Mouse (Mus musculus): ENCODE data around the gene Gjb5. TPM values are rescaled to one million over a fixed set of nuclear protein-coding genes. Genes with fewer than 3 reads are reported as not detected.

The Gjb5 gene
- polyA plus RNA-seq, 1 experiment from 2014 or later = not detected

- Histone ChIP-seq H3K9ac (replicated peaks; ENCODE audit: low read depth, low read length) (no peak overlapping the region), H3K27me3 (ENCODE audit: control insufficient read depth, insufficient read depth, low read length) (peaks cover 29% of the 10 kb centered on the region), H3K4me1 (ENCODE audit: control insufficient read depth, insufficient read depth, low read length) (peaks cover 8% of the 10 kb centered on the region), H3K36me3 (ENCODE audit: control insufficient read depth, insufficient read depth, low read length) (no peaks in the 10 kb centered on the region), H3K4me3 (ENCODE audit: low read depth, low read length) (no peak overlapping the region), H3K9me3 (ENCODE audit: control insufficient read depth, low read length) (no peaks in the 10 kb centered on the region), H3K27ac (ENCODE audit: low read depth, low read length) (no peak overlapping the region), H3K4me2 (ENCODE audit: low read depth, low read length) (no peak overlapping the region)
- ATAC-seq (ENCODE audit: low read depth) = no peak
- WGBS = 20% methylated on average over 13 of the region's 13 CpGs
These were observed 26.8 kb downstream of the Gjb5 start for GRCm38 (mm10) chr4:127331171-127331570.

- peak; percentile 44; the same call in 1 of the 2 replicates for ATAC-seq (ENCODE audit: low read depth)
- H3K9ac ChIP-seq (replicated peaks; ENCODE audit: low read depth, low read length) = no peak within 1 kb of the TSS
- under 1% methylated on average over 49 of the region's 49 CpGs for WGBS
- peak within 1 kb of the TSS; percentile 38 for H3K4me2 ChIP-seq (ENCODE audit: low read depth, low read length)
- peaks cover 8% of the 10 kb centered on the region for H3K4me1 ChIP-seq (ENCODE audit: control insufficient read depth, insufficient read depth, low read length)
- H3K4me3 ChIP-seq (ENCODE audit: low read depth, low read length) = peak within 1 kb of the TSS; percentile 5; the same call in 1 of the 2 replicates
- no peak within 1 kb of the TSS for H3K27ac ChIP-seq (ENCODE audit: low read depth, low read length)
- H3K27me3 ChIP-seq (ENCODE audit: control insufficient read depth, insufficient read depth, low read length) = peaks cover 29% of the 10 kb centered on the region
- H3K36me3 ChIP-seq (ENCODE audit: control insufficient read depth, insufficient read depth, low read length) = no peaks in the 10 kb centered on the region
- no peaks in the 10 kb centered on the region for H3K9me3 ChIP-seq (ENCODE audit: control insufficient read depth, low read length)
These were observed 27.5 kb downstream of the Gjb5 start, which contains the start of gene Gjb3 for GRCm38 (mm10) chr4:127330181-127331100. Gjb3 (minus strand) TSS chr4:127330844.

GRCm38 (mm10) chr4:127329751-127330150 lies 28.2 kb downstream of the Gjb5 start:
- H3K9me3 ChIP-seq (ENCODE audit: control insufficient read depth, low read length) = no peaks in the 10 kb centered on the region
- H3K27ac ChIP-seq (ENCODE audit: low read depth, low read length) = no peak overlapping the region
- no peaks in the 10 kb centered on the region for H3K36me3 ChIP-seq (ENCODE audit: control insufficient read depth, insufficient read depth, low read length)
- 0 out of 2 replicates have a peak overlapping the region, but pooled peaks have one; percentile 5 for H3K4me3 ChIP-seq (ENCODE audit: low read depth, low read length)
- under 1% methylated on average over 13 of the region's 13 CpGs for WGBS
- H3K4me1 ChIP-seq (ENCODE audit: control insufficient read depth, insufficient read depth, low read length) = peaks cover 8% of the 10 kb centered on the region
- peaks cover 32% of the 10 kb centered on the region for H3K27me3 ChIP-seq (ENCODE audit: control insufficient read depth, insufficient read depth, low read length)
- no peak overlapping the region for H3K9ac ChIP-seq (replicated peaks; ENCODE audit: low read depth, low read length)
- peak overlapping the region; percentile 38 for H3K4me2 ChIP-seq (ENCODE audit: low read depth, low read length)
- no peak for ATAC-seq (ENCODE audit: low read depth)

- ATAC-seq (ENCODE audit: low read depth) = no peak
- Histone ChIP-seq H3K27ac (ENCODE audit: low read depth, low read length) (no peak overlapping the region), H3K27me3 (ENCODE audit: control insufficient read depth, insufficient read depth, low read length) (peaks cover 32% of the 10 kb centered on the region), H3K4me3 (ENCODE audit: low read depth, low read length) (no peak overlapping the region), H3K9me3 (ENCODE audit: control insufficient read depth, low read length) (no peaks in the 10 kb centered on the region), H3K4me2 (ENCODE audit: low read depth, low read length) (no peak overlapping the region), H3K9ac (replicated peaks; ENCODE audit: low read depth, low read length) (no peak overlapping the region), H3K36me3 (ENCODE audit: control insufficient read depth, insufficient read depth, low read length) (no peaks in the 10 kb centered on the region), H3K4me1 (ENCODE audit: control insufficient read depth, insufficient read depth, low read length) (peaks cover 8% of the 10 kb centered on the region)
- WGBS = 3% methylated on average over 3 of the region's 3 CpGs
These were observed 28.9 kb downstream of the Gjb5 start for GRCm38 (mm10) chr4:127329046-127329445.

- Histone ChIP-seq H3K4me2 (ENCODE audit: low read depth, low read length) (no peak overlapping the region), H3K27me3 (ENCODE audit: control insufficient read depth, insufficient read depth, low read length) (peaks cover 32% of the 10 kb centered on the region), H3K4me3 (ENCODE audit: low read depth, low read length) (no peak overlapping the region), H3K9me3 (ENCODE audit: control insufficient read depth, low read length) (no peaks in the 10 kb centered on the region), H3K4me1 (ENCODE audit: control insufficient read depth, insufficient read depth, low read length) (peaks cover 8% of the 10 kb centered on the region), H3K27ac (ENCODE audit: low read depth, low read length) (no peak overlapping the region), H3K9ac (replicated peaks; ENCODE audit: low read depth, low read length) (no peak overlapping the region), H3K36me3 (ENCODE audit: control insufficient read depth, insufficient read depth, low read length) (no peaks in the 10 kb centered on the region)
- WGBS = 65% methylated on average over 7 of the region's 7 CpGs
- ATAC-seq (ENCODE audit: low read depth) = no peak
These were observed 29.6 kb downstream of the Gjb5 start for GRCm38 (mm10) chr4:127328378-127328777.

GRCm38 (mm10) chr4:127327749-127328148 lies 30.2 kb downstream of the Gjb5 start:
- no peak for ATAC-seq (ENCODE audit: low read depth)

GRCm38 (mm10) chr4:127327258-127327657 lies 30.7 kb downstream of the Gjb5 start:
- no peak overlapping the region for H3K4me2 ChIP-seq (ENCODE audit: low read depth, low read length)
- 64% methylated on average over 7 of the region's 7 CpGs for WGBS
- no peak overlapping the region for H3K4me3 ChIP-seq (ENCODE audit: low read depth, low read length)
- H3K27me3 ChIP-seq (ENCODE audit: control insufficient read depth, insufficient read depth, low read length) = peaks cover 30% of the 10 kb centered on the region
- H3K9me3 ChIP-seq (ENCODE audit: control insufficient read depth, low read length) = no peaks in the 10 kb centered on the region
- H3K4me1 ChIP-seq (ENCODE audit: control insufficient read depth, insufficient read depth, low read length) = peaks cover 8% of the 10 kb centered on the region
- H3K9ac ChIP-seq (replicated peaks; ENCODE audit: low read depth, low read length) = no peak overlapping the region
- H3K27ac ChIP-seq (ENCODE audit: low read depth, low read length) = no peak overlapping the region
- H3K36me3 ChIP-seq (ENCODE audit: control insufficient read depth, insufficient read depth, low read length) = no peaks in the 10 kb centered on the region
- ATAC-seq (ENCODE audit: low read depth) = no peak

More at GRCm38 (mm10) chr4:127327749-127328148, 30.2 kb downstream of the Gjb5 start:
- peaks cover 8% of the 10 kb centered on the region for H3K4me1 ChIP-seq (ENCODE audit: control insufficient read depth, insufficient read depth, low read length)
- H3K4me3 ChIP-seq (ENCODE audit: low read depth, low read length) = no peak overlapping the region
- WGBS = 78% methylated on average over 6 of the region's 6 CpGs
- H3K9me3 ChIP-seq (ENCODE audit: control insufficient read depth, low read length) = no peaks in the 10 kb centered on the region
- no peak overlapping the region for H3K9ac ChIP-seq (replicated peaks; ENCODE audit: low read depth, low read length)
- H3K4me2 ChIP-seq (ENCODE audit: low read depth, low read length) = no peak overlapping the region
- H3K36me3 ChIP-seq (ENCODE audit: control insufficient read depth, insufficient read depth, low read length) = no peaks in the 10 kb centered on the region
- peaks cover 30% of the 10 kb centered on the region for H3K27me3 ChIP-seq (ENCODE audit: control insufficient read depth, insufficient read depth, low read length)
- no peak overlapping the region for H3K27ac ChIP-seq (ENCODE audit: low read depth, low read length)

GRCm38 (mm10) chr4:127325276-127325675 lies 32.7 kb downstream of the Gjb5 start:
- peaks cover 14% of the 10 kb centered on the region for H3K27me3 ChIP-seq (ENCODE audit: control insufficient read depth, insufficient read depth, low read length)
- no peaks in the 10 kb centered on the region for H3K9me3 ChIP-seq (ENCODE audit: control insufficient read depth, low read length)
- peaks cover 1% of the 10 kb centered on the region; the same call in 1 of the 2 replicates for H3K4me1 ChIP-seq (ENCODE audit: control insufficient read depth, insufficient read depth, low read length)
- no peak overlapping the region for H3K9ac ChIP-seq (replicated peaks; ENCODE audit: low read depth, low read length)
- H3K4me3 ChIP-seq (ENCODE audit: low read depth, low read length) = no peak overlapping the region
- H3K36me3 ChIP-seq (ENCODE audit: control insufficient read depth, insufficient read depth, low read length) = no peaks in the 10 kb centered on the region
- no peak overlapping the region for H3K4me2 ChIP-seq (ENCODE audit: low read depth, low read length)
- no peak overlapping the region for H3K27ac ChIP-seq (ENCODE audit: low read depth, low read length)
- ATAC-seq (ENCODE audit: low read depth) = no peak
- 91% methylated on average over 5 of the region's 5 CpGs for WGBS

GRCm38 (mm10) chr4:127324759-127325158 lies 33.2 kb downstream of the Gjb5 start:
- Histone ChIP-seq H3K9me3 (ENCODE audit: control insufficient read depth, low read length) (no peaks in the 10 kb centered on the region), H3K36me3 (ENCODE audit: control insufficient read depth, insufficient read depth, low read length) (no peaks in the 10 kb centered on the region), H3K4me2 (ENCODE audit: low read depth, low read length) (no peak overlapping the region), H3K4me1 (ENCODE audit: control insufficient read depth, insufficient read depth, low read length) (no peaks in the 10 kb centered on the region), H3K27ac (ENCODE audit: low read depth, low read length) (no peak overlapping the region), H3K9ac (replicated peaks; ENCODE audit: low read depth, low read length) (no peak overlapping the region), H3K4me3 (ENCODE audit: low read depth, low read length) (no peak overlapping the region), H3K27me3 (ENCODE audit: control insufficient read depth, insufficient read depth, low read length) (0 out of 2 replicates have a peak, but pooled peaks cover 9% of the 10 kb centered on the region)
- peak; percentile 68; the same call in 1 of the 2 replicates for ATAC-seq (ENCODE audit: low read depth)
- WGBS = 5% methylated on average over 6 of the region's 6 CpGs

Measured in neural tube, embryonic 14.5 days (tissue).